Mouse (Mus musculus): Measurements from ENCODE around the gene Pou6f1.

- no peak for TF ChIP-seq GATA1 (IDR thresholded peaks at IDR 0.05; ENCODE audit: low read length)
- no peak for TF ChIP-seq TAL1 (IDR thresholded peaks at IDR 0.05; ENCODE audit: low read length)
Measured at GRCm38 (mm10) chr15:100628797-100629196, 29.0 kb upstream of the Pou6f1 start.
